Mouse (Mus musculus) spleen, postnatal 36 days (tissue): ENCODE measurements around the gene Map2k3.
"Not testable (repeated sequence)": the region's sequence is repeated elsewhere in the genome, so short reads cannot be mapped to it uniquely, and the experiment has no call there.

Source experiments
- DNase-seq, 2 experiments: peaks; one replicate each; pipeline ENCODE4 v3.0.0; 2022; ENCODE audit warnings: low spot score in 2 of 2, mixed read lengths in 1 of 2

Map2k3 gene

DNA sequence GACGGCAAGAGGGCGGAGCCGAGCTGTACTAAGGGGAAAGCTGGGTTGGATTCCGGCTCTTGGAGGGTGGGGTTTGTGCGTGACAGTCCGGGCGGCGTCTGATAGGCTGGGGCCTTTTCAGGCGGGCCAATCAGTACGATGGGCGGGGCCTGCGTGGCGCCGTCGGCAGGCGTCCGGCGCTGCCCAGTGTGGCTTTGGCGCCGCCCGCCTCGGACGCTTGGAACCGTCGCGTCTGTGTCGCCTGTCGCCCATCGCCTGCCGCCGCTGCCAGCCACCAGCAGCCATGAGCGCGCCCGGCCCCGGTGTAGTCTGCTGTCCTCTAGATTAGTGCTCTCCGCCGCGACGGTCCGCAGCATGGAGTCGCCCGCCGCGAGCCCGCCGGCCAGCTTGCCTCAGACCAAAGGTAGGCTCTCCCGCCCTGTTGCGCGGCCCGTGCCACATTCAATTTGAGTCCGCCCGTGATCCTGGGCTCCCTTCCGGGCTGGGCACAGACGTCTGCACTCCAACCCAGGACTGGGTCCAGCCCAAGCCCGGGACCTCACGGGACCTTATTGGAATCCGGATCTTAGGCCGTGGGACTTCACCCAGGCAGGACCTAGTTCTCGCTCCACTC, at the start of gene Map2k3:
Gene Map2k3, plus strand, starts transcription at position 165 of the 613 bp plus-strand sequence.
- peak; percentile 97 to 98 for DNase-seq

DNA sequence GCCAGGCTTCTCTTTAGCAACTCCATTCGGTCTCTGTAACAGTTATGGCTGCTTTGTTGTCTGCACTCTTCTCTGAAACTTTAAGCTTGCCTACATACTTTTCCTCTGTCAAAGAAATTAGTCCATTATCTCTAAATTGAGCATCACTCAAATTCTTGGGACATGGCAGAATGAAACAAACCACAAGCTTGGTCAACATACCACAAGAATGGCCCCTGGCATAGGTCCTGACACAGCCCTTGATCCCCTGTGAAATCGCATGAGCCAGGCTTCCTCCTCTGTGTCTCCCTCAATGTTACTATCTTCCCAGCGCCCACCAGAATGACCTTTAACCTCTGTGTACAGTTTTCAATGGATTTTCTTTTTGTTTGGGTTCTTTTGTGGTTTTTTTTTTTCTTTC, 49.4 kb upstream of the Map2k3 start:
- no peak for DNase-seq

DNA sequence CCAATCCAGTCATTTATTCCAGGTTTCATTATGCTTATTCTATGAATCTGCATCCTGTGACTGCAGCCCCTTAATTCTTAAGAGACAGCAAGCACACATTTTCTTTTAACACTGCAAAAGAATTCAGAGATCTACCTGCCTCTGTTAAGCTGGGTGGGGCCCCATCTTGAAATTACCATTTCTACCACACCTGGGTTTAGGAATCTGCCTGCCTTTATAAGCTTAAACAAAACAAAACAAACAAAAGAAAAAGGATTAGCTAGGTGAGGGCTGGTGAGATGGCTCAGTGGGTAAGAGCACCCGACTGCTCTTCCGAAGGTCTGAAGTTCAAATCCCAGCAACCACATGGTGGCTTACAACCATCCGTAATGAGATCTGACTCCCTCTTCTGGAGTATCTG, 44.8 kb upstream of the Map2k3 start:
- not testable (repeated sequence) for DNase-seq

DNA sequence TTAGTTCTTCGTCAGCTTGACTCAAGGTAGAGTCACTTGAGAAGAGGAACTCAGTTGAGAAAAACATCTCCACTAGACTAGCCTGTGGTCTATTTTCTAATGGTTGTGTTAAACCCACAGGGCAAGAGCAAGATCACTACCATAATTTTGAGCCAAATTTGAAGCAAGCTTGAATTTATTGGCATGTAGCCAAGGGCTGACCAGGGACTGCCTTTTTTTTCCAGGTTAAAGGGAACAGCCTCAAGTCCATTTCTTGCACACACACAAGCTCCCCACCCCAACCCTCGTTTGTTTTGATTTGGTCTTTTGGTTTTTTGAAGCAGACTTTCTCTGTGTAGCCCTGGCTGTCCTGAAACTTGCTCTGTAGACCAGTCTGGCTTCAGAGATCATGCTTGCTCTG, 42.0 kb upstream of the Map2k3 start:
- no peak for DNase-seq

DNA sequence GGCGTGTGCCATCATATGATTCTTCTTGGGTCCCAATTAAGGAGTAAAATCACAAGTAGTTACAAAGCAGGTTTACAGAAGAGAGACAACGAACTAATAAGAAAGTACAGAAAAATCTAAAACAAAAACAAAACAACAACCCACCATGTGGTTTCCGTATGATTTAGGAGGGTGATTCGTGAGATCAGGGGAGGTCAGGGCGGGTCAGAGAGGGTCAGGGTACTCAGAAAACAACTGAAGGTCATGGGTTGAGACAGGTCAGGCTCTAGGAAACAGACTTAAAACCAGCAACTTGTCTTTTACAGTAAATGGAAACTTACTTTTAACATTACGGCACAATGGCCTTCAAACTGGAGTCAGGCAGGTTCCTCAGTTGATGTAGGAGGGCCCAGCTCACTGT, 41.5 kb upstream of the Map2k3 start:
- no peak for DNase-seq

DNA sequence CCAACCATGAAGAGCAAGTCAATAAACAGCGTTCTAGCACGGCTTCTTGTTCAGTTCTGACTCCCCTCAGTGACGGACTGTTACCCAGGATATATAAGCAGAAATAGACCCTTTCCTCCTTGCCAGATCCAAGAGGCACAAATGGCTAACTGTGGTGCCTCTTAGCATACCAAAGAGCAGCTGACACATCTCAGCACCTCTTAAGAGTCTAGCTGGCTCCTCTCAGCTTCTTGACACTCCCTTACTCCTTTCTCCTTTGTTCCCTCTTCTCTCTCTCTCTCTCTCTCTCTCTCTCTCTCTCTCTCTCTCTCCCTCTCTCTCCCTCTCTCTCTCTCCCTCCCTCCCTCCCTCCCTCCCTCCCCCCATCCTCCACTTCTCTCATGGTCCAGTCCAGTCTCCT, 41.1 kb upstream of the Map2k3 start:
- DNase-seq, result no peak

DNA sequence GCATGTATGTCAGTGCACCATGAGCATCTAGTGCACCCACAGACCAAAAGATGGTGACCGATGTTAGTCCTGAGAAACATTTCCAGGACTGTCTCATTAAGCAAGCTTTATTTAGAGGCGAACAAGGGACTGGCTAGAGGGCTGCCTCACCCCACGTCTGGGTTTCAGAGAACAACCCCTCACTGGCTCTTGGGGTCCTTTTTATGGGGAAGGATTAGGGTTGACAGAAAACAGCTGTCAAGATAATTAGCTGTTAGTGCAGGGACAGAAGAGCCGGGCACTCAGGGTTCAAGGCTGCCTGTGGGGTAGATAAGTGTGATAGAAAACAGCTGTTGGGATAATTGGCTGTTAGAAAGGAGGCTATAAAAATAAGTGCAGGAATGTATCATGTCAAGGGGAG, 35.9 kb upstream of the Map2k3 start:
- DNase-seq, result no peak

DNA sequence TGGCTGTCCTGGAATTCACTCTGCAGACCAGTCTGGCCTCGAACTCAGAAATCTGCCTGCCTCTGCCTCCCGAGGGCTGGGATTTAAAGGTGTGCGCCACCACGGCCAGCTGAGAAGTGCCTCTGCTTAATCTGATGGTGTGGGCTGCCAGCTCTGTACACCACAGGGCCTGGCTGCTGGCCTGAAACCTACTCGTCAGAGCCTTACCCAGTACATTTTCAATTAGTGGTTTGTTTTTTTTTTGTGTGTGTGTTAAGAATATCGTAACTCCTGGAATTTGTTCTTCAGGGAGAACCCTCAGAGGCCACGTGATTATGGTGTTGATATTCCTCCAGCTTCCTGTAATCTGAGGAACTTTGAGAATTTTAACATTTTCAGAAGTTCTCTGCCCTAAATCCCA, 29.8 kb upstream of the Map2k3 start:
- no peak for DNase-seq

DNA sequence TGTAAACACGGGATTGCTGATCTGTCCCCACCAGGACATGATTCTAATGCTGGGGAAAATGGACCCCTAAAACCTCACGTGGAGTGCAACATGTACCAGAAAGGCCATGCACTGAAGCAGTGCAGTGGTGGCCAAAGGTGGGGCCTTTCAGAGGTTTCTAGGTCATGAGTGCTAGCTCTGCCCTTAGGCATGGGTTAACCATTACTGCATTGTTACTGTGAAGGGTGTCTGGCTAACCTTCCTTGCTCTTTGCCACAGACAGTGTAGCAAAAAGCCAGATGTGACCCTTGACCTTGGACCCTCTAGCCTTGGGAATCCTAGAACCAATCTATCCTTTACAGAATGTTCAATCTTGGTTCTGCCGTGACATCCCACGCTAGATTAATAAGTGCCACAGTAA, 29.3 kb upstream of the Map2k3 start:
- DNase-seq, result no peak

DNA sequence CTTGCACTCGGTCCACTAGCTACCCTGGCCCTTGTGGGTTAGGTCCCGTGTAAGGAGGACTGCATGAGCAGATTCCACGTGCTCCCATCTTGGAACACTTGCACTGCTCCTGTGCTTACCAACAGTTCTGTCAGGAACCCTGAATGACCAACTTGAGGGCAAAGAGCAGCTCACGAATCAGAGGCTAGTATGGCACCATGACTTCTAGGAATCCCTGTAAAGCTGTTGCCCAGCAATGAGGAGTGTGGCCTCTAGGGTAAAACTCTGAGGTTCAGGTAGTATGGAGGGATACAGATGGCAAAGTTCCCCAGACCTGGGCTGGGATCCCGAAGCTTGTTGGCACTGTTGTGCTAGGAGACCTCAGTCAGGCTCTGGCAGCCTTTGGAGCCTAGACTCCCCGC, 28.2 kb upstream of the Map2k3 start:
- no peak for DNase-seq

DNA sequence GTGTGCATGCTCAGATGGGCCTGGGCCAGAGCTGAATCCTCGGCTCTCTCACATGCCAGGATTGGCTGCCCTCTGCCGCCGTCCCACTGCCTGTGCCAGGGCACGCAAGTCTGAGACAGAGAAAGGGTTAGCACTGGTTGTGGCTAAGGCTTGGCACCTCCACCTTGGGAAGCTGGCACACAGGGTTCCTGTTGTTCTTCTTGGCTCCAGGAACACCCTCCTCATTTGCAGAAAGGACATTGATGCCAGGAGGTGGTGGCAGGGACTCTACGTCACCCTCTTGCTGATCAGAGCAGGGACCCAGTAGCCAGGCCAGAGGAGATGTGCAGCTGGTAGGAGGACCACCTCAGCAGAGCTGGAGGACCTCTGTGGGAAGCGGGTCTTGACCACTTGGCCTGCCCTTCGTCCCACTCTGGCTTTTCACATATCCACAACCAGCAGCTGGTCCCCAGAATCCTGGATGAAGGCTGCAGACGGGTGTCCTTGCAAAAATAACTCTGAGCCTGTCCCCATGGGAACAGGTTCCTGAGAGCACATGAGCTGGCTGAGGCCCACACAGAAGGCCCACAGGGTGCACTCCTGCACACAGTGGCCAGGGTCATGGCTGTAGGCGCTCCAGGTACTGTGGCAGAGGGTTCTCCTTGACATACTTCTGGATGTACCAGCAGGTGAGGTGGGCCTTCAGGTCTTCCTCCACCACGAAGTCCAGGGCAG, 26.3 kb upstream of the Map2k3 start:
- no peak for DNase-seq

DNA sequence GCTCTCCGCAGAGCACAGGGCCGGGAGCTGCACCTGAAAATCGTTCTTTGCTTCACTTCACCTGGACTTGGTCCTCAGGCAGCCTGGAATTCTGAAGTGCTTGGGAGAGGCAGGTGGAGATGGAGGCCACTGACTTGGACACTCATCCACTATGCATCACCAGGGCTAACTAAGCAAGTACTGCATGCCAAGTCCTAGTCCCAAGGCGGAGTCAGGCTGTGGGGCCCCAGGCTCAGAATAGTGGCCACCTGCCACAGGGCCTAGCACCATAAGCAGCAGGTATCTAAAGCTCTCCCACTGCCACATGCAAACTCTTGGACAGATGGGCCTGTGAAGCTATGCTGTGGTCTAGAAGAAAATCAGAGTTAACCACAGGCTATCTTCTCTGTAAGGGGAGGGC, 25.4 kb upstream of the Map2k3 start:
- DNase-seq, result no peak

DNA sequence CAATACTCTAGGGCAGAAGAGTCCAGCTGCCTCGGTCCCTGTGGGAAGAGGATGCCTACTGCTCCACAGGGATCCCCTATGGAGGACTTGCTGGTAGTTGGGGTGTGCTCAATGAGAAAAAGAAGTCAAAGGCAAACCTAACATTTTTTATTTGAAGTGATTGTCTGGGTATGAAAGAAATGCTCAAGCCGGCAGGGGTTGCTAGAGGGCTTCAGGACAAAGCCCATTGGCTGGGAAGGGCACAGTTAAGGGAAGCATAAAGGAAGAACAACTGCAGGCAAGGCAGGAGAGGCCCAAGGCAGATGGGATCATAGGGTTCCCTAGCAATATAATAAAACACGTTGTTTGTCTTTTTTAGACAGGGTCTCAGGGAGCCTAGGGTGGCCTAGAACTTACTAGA, 23.8 kb upstream of the Map2k3 start:
- no peak for DNase-seq

DNA sequence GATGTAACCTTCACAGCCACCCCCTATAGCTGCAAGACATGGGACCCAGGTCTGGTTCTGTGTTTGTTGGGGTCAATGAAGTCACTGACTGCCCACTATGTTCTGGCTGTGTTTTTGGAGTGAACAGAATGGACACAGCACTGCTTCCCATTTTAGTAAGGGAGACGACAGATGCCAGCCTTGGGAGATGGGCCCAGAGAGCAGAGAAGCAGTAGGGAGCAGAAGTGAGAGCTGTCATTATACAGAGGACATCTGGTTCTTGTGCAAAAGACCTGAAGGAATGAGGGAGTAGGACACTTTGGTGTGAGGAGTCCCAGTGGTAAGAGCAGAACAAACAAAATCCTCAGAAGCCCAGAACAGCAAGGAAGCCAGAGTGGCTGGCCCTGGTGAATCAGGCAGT, 22.2 kb upstream of the Map2k3 start:
- DNase-seq, result no peak

DNA sequence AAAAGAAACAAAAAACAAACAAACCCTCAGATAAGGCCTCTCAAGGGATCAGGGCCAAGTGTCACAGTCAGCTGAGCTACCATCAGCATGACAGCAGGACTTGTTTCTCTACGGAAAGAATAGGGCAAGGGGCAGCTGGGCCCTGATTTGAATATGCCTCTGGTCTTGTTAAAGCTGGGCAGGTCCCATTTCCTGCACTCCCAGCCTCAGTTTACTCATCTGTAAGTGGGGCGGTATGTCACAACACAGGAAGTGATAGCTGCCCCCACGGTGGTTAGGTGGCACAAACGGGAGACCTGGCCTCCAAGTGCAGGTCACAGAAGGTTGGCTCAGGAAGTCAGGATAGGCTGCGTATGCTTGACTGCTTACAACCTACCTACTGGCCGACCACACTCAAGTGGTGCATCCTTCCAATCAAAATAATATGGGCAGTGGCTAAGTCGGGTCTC, 19.3 kb upstream of the Map2k3 start:
- DNase-seq, result peak in 1 of 2 experiments; percentile 27

DNA sequence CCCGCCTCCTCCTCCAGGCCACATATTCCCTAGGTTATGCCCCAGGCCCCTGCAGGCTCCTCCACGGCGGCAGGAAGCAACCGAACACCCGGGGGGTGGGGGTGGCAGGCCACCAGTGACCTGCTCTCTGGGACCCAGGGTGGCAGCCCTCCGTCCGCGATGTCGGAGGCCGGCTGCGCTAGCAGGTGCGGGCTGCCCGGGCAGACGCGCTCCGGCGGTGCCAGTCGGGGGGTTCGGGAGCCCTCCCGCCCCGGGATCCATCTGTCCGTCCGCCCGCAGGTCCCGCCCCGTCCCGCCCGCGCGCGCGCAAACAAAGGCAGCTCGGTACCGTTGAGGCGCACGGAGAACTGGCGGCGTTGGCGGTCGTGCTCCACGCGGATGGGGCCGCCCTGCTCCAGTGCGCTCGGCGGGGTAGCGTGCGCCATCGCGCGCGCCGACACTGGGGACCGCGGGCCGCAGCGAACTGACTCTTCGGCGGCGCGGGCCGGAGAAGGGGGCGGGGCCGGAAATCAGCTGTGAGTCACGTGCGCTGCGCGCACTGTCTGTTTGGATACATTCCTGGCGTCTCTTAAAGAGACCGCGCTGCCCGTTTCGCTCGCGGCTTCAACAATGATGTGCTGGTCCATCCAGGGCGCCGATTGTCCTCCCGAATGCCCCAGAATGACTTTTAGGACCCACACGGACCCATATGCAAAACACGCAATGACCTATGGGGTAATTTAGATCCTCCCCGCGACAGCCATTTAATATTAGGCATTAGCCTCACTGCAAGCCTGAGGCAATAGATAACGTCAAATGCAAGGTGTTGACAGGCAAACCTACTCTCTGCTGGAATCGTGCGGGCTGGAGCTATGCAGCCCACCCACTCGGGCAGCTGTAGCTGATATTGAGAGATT, 18.3 kb upstream of the Map2k3 start:
- DNase-seq, result peak; percentile 87 to 91

DNA sequence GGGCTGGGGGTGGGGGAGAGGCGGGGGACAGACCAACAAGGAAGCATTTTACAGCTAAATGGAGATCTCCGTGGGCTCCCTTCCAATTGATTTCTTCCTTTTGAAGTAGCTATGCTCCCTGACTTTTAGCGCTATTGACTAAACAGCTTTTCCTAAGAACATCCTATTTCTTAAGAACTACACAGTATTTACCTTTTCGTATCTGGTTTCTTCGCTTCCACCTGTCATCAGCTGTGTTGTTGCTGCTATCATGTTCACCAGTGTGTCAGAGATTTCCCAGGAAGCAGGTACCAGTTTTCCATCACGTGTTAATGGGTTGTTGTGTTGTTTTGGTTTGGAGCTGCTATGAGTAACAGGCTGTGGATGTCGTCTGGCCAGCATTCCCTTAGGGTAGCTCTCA, 17.3 kb upstream of the Map2k3 start, which contains the start of gene Natd1:
Gene Natd1, minus strand, starts transcription at position 260 of the 400 bp plus-strand sequence.
- no peak for DNase-seq

DNA sequence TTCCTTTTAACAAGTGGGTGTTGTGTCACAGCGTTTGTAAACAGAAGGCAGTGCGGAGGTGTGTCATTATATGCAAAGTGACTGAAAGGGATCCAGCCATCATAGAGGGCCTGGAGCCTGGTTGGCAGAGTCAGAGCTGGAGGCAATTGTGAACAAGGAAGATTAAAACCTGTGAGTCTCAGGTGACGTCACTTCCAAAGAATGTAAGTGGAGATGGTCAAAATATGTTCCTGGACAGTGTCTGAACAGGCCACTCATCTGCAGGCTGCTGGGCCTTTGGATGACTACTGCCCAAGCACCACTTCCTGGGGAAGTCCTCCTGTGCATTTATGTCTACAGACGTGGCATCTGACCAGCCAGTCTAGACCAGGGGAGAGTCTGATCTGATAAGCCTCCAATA, 16.6 kb upstream of the Map2k3 start:
- DNase-seq, result no peak

DNA sequence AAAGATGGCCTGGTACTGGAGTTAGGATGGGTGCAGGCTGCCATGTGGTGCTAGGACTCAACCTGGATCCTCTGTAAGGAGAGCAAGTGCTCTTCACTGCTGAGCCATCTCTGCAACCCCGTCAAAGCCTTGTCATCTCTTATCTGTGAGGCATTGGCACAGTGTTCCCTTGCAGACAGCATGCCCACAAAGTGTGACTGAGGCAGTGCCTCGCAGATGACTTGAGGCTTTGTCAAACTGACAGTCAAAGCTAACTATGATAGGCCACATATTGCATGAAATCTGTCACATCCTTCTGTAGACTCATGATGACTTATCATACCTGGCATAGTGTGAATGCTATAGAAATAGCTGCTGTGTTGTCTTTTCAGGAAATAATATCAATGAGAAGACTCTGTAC, 11.8 kb upstream of the Map2k3 start:
- DNase-seq, result no peak

DNA sequence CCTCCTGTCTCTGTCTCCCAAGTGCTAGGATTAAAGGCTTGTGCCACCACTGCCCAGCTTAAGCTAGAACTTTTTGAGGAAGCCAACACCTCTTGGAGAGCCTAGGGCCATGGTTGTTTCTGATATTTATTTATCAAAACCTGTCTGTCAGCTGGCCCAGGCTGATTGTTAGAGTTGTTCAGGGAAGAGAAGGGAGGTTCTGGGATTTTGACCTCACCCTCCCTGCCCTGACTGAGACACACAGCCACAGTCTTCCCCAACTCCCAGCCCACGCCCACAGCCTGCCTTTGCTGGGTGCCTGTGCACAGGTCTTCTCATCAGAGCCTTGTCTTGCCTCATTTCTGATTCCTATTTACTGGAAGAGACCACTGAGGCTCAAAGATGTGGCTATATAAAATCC, 9.6 kb upstream of the Map2k3 start:
- peak in 1 of 2 experiments; percentile 50 for DNase-seq

DNA sequence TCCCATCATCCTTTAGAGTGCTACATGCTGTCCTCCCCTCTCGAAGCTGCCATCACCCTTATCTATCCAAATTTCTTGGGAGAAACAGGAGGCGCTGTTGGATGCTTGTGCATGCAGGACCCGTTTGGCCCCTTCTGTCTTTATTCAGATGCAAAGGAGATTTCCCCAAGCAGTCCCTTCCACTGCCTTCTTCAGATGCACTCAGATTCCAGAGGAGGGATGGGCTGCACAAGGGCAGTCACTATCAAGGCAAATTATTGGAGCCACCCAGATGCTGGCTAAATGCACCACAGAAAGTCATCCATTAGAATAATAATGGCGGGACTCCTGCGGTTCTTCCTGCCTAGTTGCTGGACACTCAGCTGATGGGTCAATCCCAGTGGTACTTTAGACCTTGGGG, 8.9 kb upstream of the Map2k3 start:
- DNase-seq, result no peak

DNA sequence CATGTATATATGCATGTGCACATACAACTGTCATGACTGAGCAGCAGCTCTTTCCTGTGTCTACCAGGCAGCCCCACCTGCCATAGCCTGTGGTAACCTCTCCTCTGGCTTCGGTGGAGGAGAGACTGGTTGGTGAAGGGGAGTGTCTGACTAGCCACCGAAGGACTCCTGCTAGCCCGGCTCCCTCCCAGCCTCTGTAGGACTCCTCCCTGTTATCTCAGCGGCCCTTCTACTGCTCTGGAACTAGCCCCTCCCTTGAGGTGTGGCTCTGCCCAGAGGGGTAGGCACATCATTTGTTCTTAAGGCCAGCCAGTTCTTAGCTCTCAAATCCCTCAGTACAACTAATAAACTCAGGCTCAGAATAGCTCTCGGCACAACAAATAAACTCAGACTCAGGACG, 7.3 kb upstream of the Map2k3 start:
- peak; percentile 71 to 82 for DNase-seq

DNA sequence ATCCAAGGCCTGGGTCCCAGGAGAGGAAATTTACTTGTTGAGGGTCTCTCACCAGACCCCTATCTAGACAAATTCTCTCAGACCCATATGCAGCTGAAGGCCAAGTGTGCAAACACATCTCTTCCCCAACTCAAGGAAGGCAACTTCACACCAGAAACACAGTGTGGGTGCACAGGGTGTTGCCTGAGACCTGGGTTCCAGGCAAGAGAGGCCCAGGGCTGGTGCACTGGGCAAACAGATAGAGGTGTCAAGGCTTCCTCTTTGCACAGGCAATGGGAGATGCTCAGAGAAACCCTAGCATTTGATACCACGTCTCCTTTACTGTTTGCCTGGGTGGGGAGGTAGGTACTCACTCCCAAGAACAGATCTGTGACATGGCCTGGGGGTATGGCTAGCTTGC, 6.9 kb upstream of the Map2k3 start:
- no peak for DNase-seq
